Mouse (Mus musculus): Measurements from ENCODE around the gene Map3k13. TPM values are rescaled to one million over a fixed set of nuclear protein-coding genes. Genes with fewer than 3 reads are reported as not detected.

Map3k13 gene
- total RNA-seq, 2 experiments from 2014 or later = 14.6 to 14.8 TPM

- TF ChIP-seq CTCF (conservative IDR thresholded peaks at IDR 0.05) = peak; percentile 80
- DNase-seq (ENCODE audit: low spot score in 2 of 2) = peak; percentile 29 to 40
- Histone ChIP-seq H3K27ac (no peak overlapping the region), H3K4me3 (no peak overlapping the region)
These were observed 42.3 kb downstream of the Map3k13 start for GRCm38 (mm10) chr16:21836311-21837072.

- TF ChIP-seq CTCF (conservative IDR thresholded peaks at IDR 0.05) = no peak
- no peak for DNase-seq (ENCODE audit: low spot score in 2 of 2)
- Histone ChIP-seq H3K27ac (no peak overlapping the region), H3K4me3 (no peak overlapping the region)
These were observed 43.5 kb downstream of the Map3k13 start for GRCm38 (mm10) chr16:21837694-21838093.

DNA sequence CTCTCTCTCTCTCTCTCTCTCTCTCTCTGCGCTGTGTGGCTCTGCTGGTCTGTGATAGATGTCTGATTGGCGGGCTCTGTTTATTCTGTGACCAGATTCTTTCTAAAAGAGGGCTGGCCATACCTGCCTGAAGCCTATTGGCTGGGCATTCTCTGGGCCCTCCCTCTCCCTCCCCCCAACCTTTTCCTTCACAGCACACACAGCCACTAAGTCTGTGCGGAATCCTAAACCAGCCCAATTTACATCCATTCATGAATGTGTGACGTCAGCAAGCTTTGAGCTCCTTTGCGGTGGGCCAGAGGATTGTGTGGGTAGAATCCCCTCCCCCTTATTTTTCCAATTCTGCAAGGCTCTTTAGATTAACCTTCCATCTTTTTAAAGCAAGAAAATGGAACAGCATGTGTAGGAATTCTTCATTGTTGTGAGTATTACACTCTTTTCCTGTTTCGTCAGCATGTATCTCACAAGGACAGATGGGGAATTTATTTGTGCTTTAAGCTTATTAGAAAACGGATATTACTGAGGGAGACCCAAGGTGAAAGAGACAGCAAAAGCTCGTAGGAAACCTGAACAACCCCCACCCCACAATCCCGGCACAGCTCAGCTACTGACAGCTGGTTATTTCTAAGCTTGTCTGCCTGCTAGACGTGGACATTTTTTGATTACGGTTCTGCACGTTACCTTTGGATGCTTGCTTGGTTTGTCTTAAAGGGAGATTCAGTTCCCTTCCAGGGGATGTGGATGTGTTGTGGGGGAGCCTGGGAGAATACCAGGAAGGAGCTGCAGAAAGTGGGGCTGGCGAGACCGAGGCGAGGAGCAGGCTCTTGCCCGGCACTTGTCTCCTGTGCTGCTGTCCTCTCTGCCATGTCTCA, 51.9 kb downstream of the Map3k13 start:
- peak overlapping the region; percentile 53 for H3K4me3 ChIP-seq
- peak; percentile 65 to 87 for DNase-seq (ENCODE audit: low spot score in 2 of 2)
- TF ChIP-seq CTCF (conservative IDR thresholded peaks at IDR 0.05) = no peak
- H3K27ac ChIP-seq = peak overlapping the region; percentile 84

GRCm38 (mm10) chr16:21848444-21848843, 54.3 kb downstream of the Map3k13 start:
- H3K27ac ChIP-seq = no peak overlapping the region
- no peak for TF ChIP-seq CTCF (conservative IDR thresholded peaks at IDR 0.05)
- H3K4me3 ChIP-seq = no peak overlapping the region
- DNase-seq (ENCODE audit: low spot score in 2 of 2) = no peak

DNA sequence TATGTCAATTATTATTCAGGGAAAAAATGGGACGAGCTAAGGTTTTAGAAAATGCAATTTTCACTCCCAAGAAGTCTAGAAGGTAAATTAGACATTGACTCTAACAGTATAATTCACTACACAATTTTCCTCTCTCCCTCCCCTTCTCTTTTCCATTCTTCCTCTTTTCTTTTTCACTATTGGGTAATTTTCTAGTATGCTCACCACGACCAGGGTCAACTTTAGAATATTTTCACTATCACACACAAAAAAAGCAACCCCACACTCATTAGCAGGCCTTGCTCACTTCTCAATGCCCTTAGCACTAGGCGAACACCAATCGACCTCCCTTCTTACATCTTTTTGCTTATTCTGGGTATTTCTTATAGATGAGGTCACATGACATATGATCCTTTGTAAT, 54.7 kb downstream of the Map3k13 start:
- Histone ChIP-seq H3K4me3 (no peak overlapping the region), H3K27ac (no peak overlapping the region)
- no peak for DNase-seq (ENCODE audit: low spot score in 2 of 2)
- no peak for TF ChIP-seq CTCF (conservative IDR thresholded peaks at IDR 0.05)

DNA sequence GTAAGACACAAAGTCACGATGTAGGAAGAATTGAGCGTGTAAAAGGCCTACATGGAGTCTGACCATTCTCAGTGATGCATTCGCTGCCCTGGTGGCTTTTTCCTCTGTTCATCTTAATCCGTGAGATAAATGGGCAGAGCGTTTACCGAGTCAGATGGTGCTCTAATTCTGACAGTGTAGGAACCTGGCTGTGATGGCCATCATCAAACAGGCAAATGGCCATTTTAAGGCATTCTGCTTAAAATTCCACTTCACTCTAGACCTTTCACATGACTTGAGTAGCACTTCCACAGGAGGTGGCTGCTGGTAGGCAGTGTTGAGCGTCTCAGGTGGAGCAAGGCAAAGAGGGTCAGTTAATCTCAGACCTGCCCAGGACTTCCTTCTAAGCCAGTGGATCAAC, 58.2 kb downstream of the Map3k13 start:
- DNase-seq (ENCODE audit: low spot score in 2 of 2) = no peak
- peak overlapping the region; percentile 36; the same call in 1 of the 2 replicates for H3K27ac ChIP-seq
- TF ChIP-seq CTCF (conservative IDR thresholded peaks at IDR 0.05) = no peak

GRCm38 (mm10) chr16:21853446-21853941, 59.3 kb downstream of the Map3k13 start:
- no peak for TF ChIP-seq CTCF (conservative IDR thresholded peaks at IDR 0.05)
- Histone ChIP-seq H3K27ac (peak overlapping the region; percentile 92), H3K4me3 (peak overlapping the region; percentile 42)
- DNase-seq (ENCODE audit: low spot score in 2 of 2) = peak; percentile 45 to 69

More for the DNA sequence above, 58.2 kb downstream of the Map3k13 start:
- H3K4me3 ChIP-seq = no peak overlapping the region

- no peak for DNase-seq (ENCODE audit: low spot score in 2 of 2)
- Histone ChIP-seq H3K4me3 (no peak overlapping the region), H3K27ac (peak overlapping the region; percentile 77)
- TF ChIP-seq CTCF (conservative IDR thresholded peaks at IDR 0.05) = no peak
These were observed 60.6 kb downstream of the Map3k13 start for GRCm38 (mm10) chr16:21854589-21855284.

- DNase-seq (ENCODE audit: low spot score in 2 of 2) = peak; percentile 42 to 72
- no peak for TF ChIP-seq CTCF (conservative IDR thresholded peaks at IDR 0.05)
- peak overlapping the region; percentile 77 for H3K27ac ChIP-seq
These were observed 62.0 kb downstream of the Map3k13 start for GRCm38 (mm10) chr16:21856134-21856533.

GRCm38 (mm10) chr16:21857126-21857644, 63.0 kb downstream of the Map3k13 start:
- no peak overlapping the region for H3K4me3 ChIP-seq
- peak overlapping the region; percentile 77 for H3K27ac ChIP-seq
- DNase-seq (ENCODE audit: low spot score in 2 of 2) = no peak
- TF ChIP-seq CTCF (conservative IDR thresholded peaks at IDR 0.05) = no peak

More at GRCm38 (mm10) chr16:21856134-21856533, 62.0 kb downstream of the Map3k13 start:
- no peak overlapping the region for H3K4me3 ChIP-seq

DNA sequence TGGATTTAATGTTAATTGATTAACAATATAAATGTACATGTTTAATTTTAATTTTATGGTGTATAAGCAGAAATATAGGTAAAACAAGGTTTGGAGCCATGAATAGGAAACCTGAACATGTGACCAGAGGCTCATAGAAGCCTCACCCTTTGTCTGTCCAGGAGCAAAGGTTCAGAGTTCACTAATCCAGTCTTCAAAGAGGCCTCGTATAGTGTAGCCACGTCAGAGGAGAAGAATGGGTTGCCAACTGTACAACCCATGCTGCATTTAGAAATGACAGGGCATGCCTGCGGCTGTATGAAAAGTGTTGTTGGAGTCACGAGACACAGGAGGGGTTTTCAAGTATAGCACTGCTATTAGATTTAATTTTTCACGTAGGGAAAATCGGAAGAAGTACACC, 64.0 kb downstream of the Map3k13 start:
- TF ChIP-seq CTCF (conservative IDR thresholded peaks at IDR 0.05) = no peak
- DNase-seq (ENCODE audit: low spot score in 2 of 2) = no peak
- H3K4me3 ChIP-seq = no peak overlapping the region
- H3K27ac ChIP-seq = 0 out of 2 replicates have a peak overlapping the region, but pooled peaks have one; percentile 14

GRCm38 (mm10) chr16:21858882-21859281, 64.7 kb downstream of the Map3k13 start:
- no peak overlapping the region for H3K4me3 ChIP-seq
- H3K27ac ChIP-seq = no peak overlapping the region; the same call in 1 of the 2 replicates
- no peak for DNase-seq (ENCODE audit: low spot score in 2 of 2)
- no peak for TF ChIP-seq CTCF (conservative IDR thresholded peaks at IDR 0.05)

All from layer of hippocampus, adult 2 months (tissue).